Comparison of ENCODE assay signal across 23 mouse cellular contexts in the genomic region with DNA sequence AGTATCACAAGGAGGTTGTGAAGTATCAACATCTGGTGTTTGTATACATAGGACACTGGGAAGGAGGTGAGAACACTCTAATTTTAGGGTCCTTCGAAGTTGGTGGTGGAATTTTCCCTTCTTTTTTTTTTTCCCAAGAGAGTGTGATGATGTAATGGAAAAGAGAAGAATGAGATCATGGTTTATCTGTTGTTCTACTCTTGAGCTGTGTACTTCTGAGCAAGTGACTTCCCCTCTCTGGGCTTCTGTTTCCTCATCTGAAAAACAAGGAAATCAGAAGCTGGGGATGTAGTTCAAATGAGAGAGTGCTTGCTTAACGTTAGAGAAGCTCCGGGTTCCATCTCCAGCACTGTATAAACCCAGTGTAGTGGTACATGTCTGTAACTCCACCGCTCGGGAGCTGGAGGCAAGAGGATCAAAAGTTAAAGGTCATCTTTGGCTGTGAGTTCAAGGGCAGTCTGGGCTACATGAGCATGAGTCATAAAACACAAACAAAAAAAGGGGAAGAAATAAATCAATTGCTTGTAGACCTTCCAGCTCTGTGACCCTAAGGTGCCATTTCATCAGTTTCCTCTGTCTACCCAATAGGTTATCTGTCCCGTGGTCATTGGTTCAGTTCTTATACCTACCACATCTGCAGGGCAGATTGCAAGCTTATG.
DNase-seq lines count a peak whose midpoint lies in the region; ATAC-seq and TF ChIP-seq lines count a peak whose summit lies in the region.
"Had no signal": no experiment of that assay in that cellular context is flagged by ENCODE, and none has a peak within 500 bp of the region (broad histone marks: within the 10 kb centered on the region; RNA-seq: fewer than 3 reads in every experiment).

No protein-coding gene starts in this region.

- dilution Hi-C loops in CH12.LX (cut with MboI; ENCODE audit: extremely low pct_ligation_motif_present, extremely low pct_unique_long_range_greater_than_20kb, low sequenced_read_pairs), result no loop called here

- H3K9me3 ChIP-seq in lung, postnatal 0 days (ENCODE audit: low read length), result no peaks in the 10 kb centered on the region
- H3K9me3 ChIP-seq in CH12.LX (replicated peaks; ENCODE audit: low read length), result no peaks in the 10 kb centered on the region
- H3K9me3 ChIP-seq in hindbrain, embryonic 13.5 days, result no peaks in the 10 kb centered on the region
- H3K9me3 ChIP-seq: embryonic facial prominence, embryonic 12.5 days; heart, embryonic 10.5 days; limb, embryonic 13.5 days; liver, embryonic 15.5 days; stomach, embryonic 15.5 days had no signal

- H3K79me2 ChIP-seq in CH12.LX (replicated peaks; ENCODE audit: control insufficient read depth, extremely low read depth, insufficient read depth, poor library complexity, severe bottlenecking), result no peaks in the 10 kb centered on the region

- no peak for TF ChIP-seq CTCF in lung, postnatal 0 days (IDR thresholded peaks at IDR 0.05)
- no peak for TF ChIP-seq CTCF in CH12.LX (conservative IDR thresholded peaks at IDR 0.05 in 1 of 2, IDR thresholded peaks at IDR 0.05 in 1 of 2; ENCODE audit: low read depth in 2 of 2, low read length in 2 of 2)
- TF ChIP-seq CTCF in small intestine, adult 2 months (IDR thresholded peaks at IDR 0.05; ENCODE audit: extremely low read depth, insufficient read length, insufficient replicate concordance, low read depth, low read length), result no peak

- WGBS in lung, postnatal 0 days, result 61% methylated on average over 6 of the region's 6 CpGs
- WGBS in small intestine, adult 2 months, result 67% methylated on average over 6 of the region's 6 CpGs
- WGBS in hindbrain, embryonic 13.5 days, result 88% methylated on average over 6 of the region's 6 CpGs

- H3K4me2 ChIP-seq in lung, postnatal 0 days (replicated peaks; ENCODE audit: low read depth, low read length), result no peak overlapping the region
- H3K4me2 ChIP-seq in CH12.LX (ENCODE audit: insufficient read depth, low read depth, poor library complexity, severe bottlenecking), result no peak overlapping the region
- no peak overlapping the region for H3K4me2 ChIP-seq in hindbrain, embryonic 13.5 days
- H3K4me2 ChIP-seq: embryonic facial prominence, embryonic 12.5 days; limb, embryonic 13.5 days; liver, embryonic 15.5 days; midbrain, embryonic 11.5 days; stomach, embryonic 15.5 days had no signal

- no peak overlapping the region for H3K27ac ChIP-seq in lung, postnatal 0 days (ENCODE audit: low read length)
- H3K27ac ChIP-seq in CH12.LX (ENCODE audit: insufficient read depth, low read depth), result no peak overlapping the region
- peak overlapping the region; percentile 60 for H3K27ac ChIP-seq in small intestine, adult 2 months (ENCODE audit: insufficient read depth, low read depth, low read length)
- H3K27ac ChIP-seq in hindbrain, embryonic 13.5 days, result no peak overlapping the region
- H3K27ac ChIP-seq: embryonic facial prominence, embryonic 12.5 days; gastrocnemius, adult 2 months; heart, embryonic 10.5 days; kidney, postnatal 0 days; limb, embryonic 13.5 days; liver, embryonic 15.5 days; stomach, embryonic 15.5 days had no signal

- TF ChIP-seq EP300 in lung, postnatal 0 days (IDR thresholded peaks at IDR 0.05), result no peak
- peak; percentile 47; the same call in 1 of the 2 replicates for TF ChIP-seq EP300 in CH12.LX (IDR thresholded peaks at IDR 0.05; ENCODE audit: low read length)

- no peak; the same call in 1 of the 2 replicates for ATAC-seq in lung, postnatal 0 days
- ATAC-seq in hematopoietic stem cell, adult 5-6 weeks (replicated peaks in 1 of 2; ENCODE audit: insufficient read depth in 1 of 2, low FRiP score in 2 of 2, low TSS enrichment in 1 of 2, low read depth in 1 of 2, poor library complexity in 2 of 2, severe bottlenecking in 2 of 2), result peak; percentile 42 to 63; a peak in 1 of 4 replicates
- no peak for ATAC-seq in hindbrain, embryonic 13.5 days (ENCODE audit: low FRiP score)

- no peak for TF ChIP-seq POLR2A in CH12.LX (IDR thresholded peaks at IDR 0.05; ENCODE audit: low read depth, low read length)
- TF ChIP-seq POLR2A in small intestine, adult 2 months (IDR thresholded peaks at IDR 0.05; ENCODE audit: low read depth, low read length), result no peak

- H3K4me1 ChIP-seq in lung, postnatal 0 days (ENCODE audit: insufficient read depth, low read depth, low read length), result 0 out of 2 replicates have a peak, but pooled peaks cover 4% of the 10 kb centered on the region
- H3K4me1 ChIP-seq in CH12.LX (ENCODE audit: control insufficient read depth in 1 of 2, insufficient read depth in 2 of 2), result peaks cover 0 to 7% of the 10 kb centered on the region in 2 experiments; a peak in 1 of 4 replicates
- no peaks in the 10 kb centered on the region for H3K4me1 ChIP-seq in small intestine, adult 2 months (ENCODE audit: control insufficient read depth, insufficient read depth, insufficient read length, low read length)
- no peaks in the 10 kb centered on the region for H3K4me1 ChIP-seq in hindbrain, embryonic 13.5 days (replicated peaks)
- H3K4me1 ChIP-seq: embryonic facial prominence, embryonic 12.5 days; heart, embryonic 10.5 days; limb, embryonic 13.5 days; liver, embryonic 15.5 days; stomach, embryonic 15.5 days had no signal

- H3K27me3 ChIP-seq in lung, postnatal 0 days (replicated peaks; ENCODE audit: insufficient read depth, low read length), result no peaks in the 10 kb centered on the region
- H3K27me3 ChIP-seq in CH12.LX (replicated peaks), result no peaks in the 10 kb centered on the region
- no peaks in the 10 kb centered on the region for H3K27me3 ChIP-seq in small intestine, adult 2 months (ENCODE audit: control insufficient read depth, insufficient read depth, low read length)
- H3K27me3 ChIP-seq in hindbrain, embryonic 13.5 days, result no peaks in the 10 kb centered on the region
- H3K27me3 ChIP-seq: embryonic facial prominence, embryonic 12.5 days; limb, embryonic 13.5 days; liver, embryonic 15.5 days; stomach, embryonic 15.5 days had no signal

- no peak overlapping the region for H3K4me3 ChIP-seq in lung, postnatal 0 days (ENCODE audit: low read depth, low read length)
- H3K4me3 ChIP-seq in CH12.LX (replicated peaks in 1 of 3; ENCODE audit: low read depth in 2 of 3, low read length in 2 of 3, poor library complexity in 1 of 3), result no peak overlapping the region
- H3K4me3 ChIP-seq in small intestine, adult 2 months (ENCODE audit: low read depth, low read length), result no peak overlapping the region
- H3K4me3 ChIP-seq in hindbrain, embryonic 13.5 days, result no peak overlapping the region
- H3K4me3 ChIP-seq: embryonic facial prominence, embryonic 12.5 days; gastrocnemius, adult 2 months; heart, embryonic 10.5 days; limb, embryonic 13.5 days; liver, embryonic 15.5 days; stomach, embryonic 15.5 days had no signal

- no peak overlapping the region for H3K9ac ChIP-seq in lung, postnatal 0 days (replicated peaks; ENCODE audit: low read depth)
- no peak overlapping the region for H3K9ac ChIP-seq in CH12.LX (ENCODE audit: insufficient read depth, low read depth)
- no peak overlapping the region for H3K9ac ChIP-seq in hindbrain, embryonic 13.5 days
- H3K9ac ChIP-seq: embryonic facial prominence, embryonic 12.5 days; limb, embryonic 13.5 days; liver, embryonic 15.5 days; stomach, embryonic 15.5 days had no signal

- H3K36me3 ChIP-seq in lung, postnatal 0 days (ENCODE audit: insufficient read depth, low read length), result no peaks in the 10 kb centered on the region
- H3K36me3 ChIP-seq in CH12.LX (replicated peaks in 1 of 2; ENCODE audit: control insufficient read depth in 1 of 2, insufficient read depth in 1 of 2, low read length in 1 of 2), result no peaks in the 10 kb centered on the region
- no peaks in the 10 kb centered on the region for H3K36me3 ChIP-seq in small intestine, adult 2 months (ENCODE audit: control insufficient read depth, insufficient read depth, low read length)
- no peaks in the 10 kb centered on the region for H3K36me3 ChIP-seq in hindbrain, embryonic 13.5 days
- H3K36me3 ChIP-seq: embryonic facial prominence, embryonic 12.5 days; heart, embryonic 10.5 days; limb, embryonic 13.5 days; liver, embryonic 15.5 days; stomach, embryonic 15.5 days had no signal

- peak; percentile 13 for DNase-seq in lung, postnatal 0 days (ENCODE audit: low spot score)
- DNase-seq in lung, postnatal 14 days, result no peak
- no peak for DNase-seq in CH12.LX (ENCODE audit: extremely low read depth)
- no peak for DNase-seq in retina, postnatal 1 day
- no peak for DNase-seq in urinary bladder, postnatal 10 days (ENCODE audit: low spot score)
- DNase-seq: adrenal gland, postnatal 10 days; cerebellum, postnatal 14 days; gastrocnemius, adult 2 months; heart, postnatal 4 days; layer of hippocampus, adult 9-11 months; lung, postnatal 4 days; right cerebral cortex, postnatal 25 days; thymus, postnatal 25 days had no signal

- in situ Hi-C loops in CH12.LX (cut with MboI; ENCODE audit: low pct_ligation_motif_present, low pct_unique_long_range_greater_than_20kb, low sequenced_read_pairs), result loop anchor here (10.0 kb wide), 1 partner anchor 360 kb away; no protein-coding TSS in a partner anchor

- TF ChIP-seq RAD21 in CH12.LX (IDR thresholded peaks at IDR 0.05; ENCODE audit: low read depth, low read length), result no peak

TF ChIP-seq in CH12.LX, 34 proteins besides CTCF, POLR2A, EP300 and RAD21 (continues in another document):
- no peak for TF ChIP-seq BHLHE40 (IDR thresholded peaks at IDR 0.05; ENCODE audit: low read depth, low read length)
- TF ChIP-seq ETS1 (conservative IDR thresholded peaks at IDR 0.05; ENCODE audit: low read depth, low read length), result peak; percentile 47
- TF ChIP-seq SIN3A (IDR thresholded peaks at IDR 0.05; ENCODE audit: low read length), result no peak
- TF ChIP-seq HCFC1 (IDR thresholded peaks at IDR 0.05; ENCODE audit: low read depth, low read length), result no peak
- no peak for TF ChIP-seq CHD2 (IDR thresholded peaks at IDR 0.05; ENCODE audit: low read length)
- no peak for TF ChIP-seq ZMIZ1 (IDR thresholded peaks at IDR 0.05; ENCODE audit: low read depth, low read length)
- peak; percentile 76 for TF ChIP-seq ZNF384 (IDR thresholded peaks at IDR 0.05; ENCODE audit: low read depth, low read length)
- no peak for TF ChIP-seq NRF1 (IDR thresholded peaks at IDR 0.05; ENCODE audit: low read depth, low read length)
- TF ChIP-seq ELF1 (IDR thresholded peaks at IDR 0.05; ENCODE audit: low read depth, low read length), result no peak
- no peak for TF ChIP-seq UBTF (IDR thresholded peaks at IDR 0.05; ENCODE audit: low read depth, low read length)
- TF ChIP-seq ZC3H11A (IDR thresholded peaks at IDR 0.05; ENCODE audit: low read depth, low read length), result no peak
- TF ChIP-seq RCOR1 (conservative IDR thresholded peaks at IDR 0.05; ENCODE audit: low read depth, low read length), result no peak
- no peak for TF ChIP-seq CHD1 (IDR thresholded peaks at IDR 0.05; ENCODE audit: low read depth, low read length)
- TF ChIP-seq ZKSCAN1 (IDR thresholded peaks at IDR 0.05; ENCODE audit: borderline replicate concordance, low read depth, low read length), result no peak
- TF ChIP-seq USF1 (IDR thresholded peaks at IDR 0.05; ENCODE audit: low read depth, low read length), result no peak
- TF ChIP-seq NELFE (IDR thresholded peaks at IDR 0.05; ENCODE audit: low read depth, low read length), result no peak
- TF ChIP-seq MAZ (IDR thresholded peaks at IDR 0.05; ENCODE audit: low read depth, low read length), result no peak
- no peak for TF ChIP-seq MEF2A (IDR thresholded peaks at IDR 0.05; ENCODE audit: borderline replicate concordance, low read depth, low read length)

Comparison
In these comparisons a context has a peak if more than half of its experiments do, and no peak if none do; other contexts are left out.
1. ATAC-seq: peak in hematopoietic stem cell, adult 5-6 weeks (2 of 2); none in lung, postnatal 0 days (single experiment) and hindbrain, embryonic 13.5 days (single experiment).